Mouse (Mus musculus) right cerebral cortex, adult 2 months (tissue): ENCODE measurements around the gene Usp48.
A peak's percentile ranks its signal among the peaks of the same experiment; 100 is the strongest.

Experiments
- DNase-seq, 2 experiments: peaks; one replicate each; pipeline ENCODE4 v3.0.0; 2021 to 2022; ENCODE audit warnings: low spot score in 2 of 2

Usp48 gene

GRCm38 (mm10) chr4:137661078-137661450 lies 67.5 kb downstream of the Usp48 start:
- DNase-seq, result no peak

- no peak for DNase-seq
Observed at GRCm38 (mm10) chr4:137661547-137661946, 68.0 kb downstream of the Usp48 start.

GRCm38 (mm10) chr4:137663491-137663890 lies 69.9 kb downstream of the Usp48 start:
- DNase-seq, result no peak

GRCm38 (mm10) chr4:137664433-137664979 lies 71.0 kb downstream of the Usp48 start, which contains the start of gene Rap1gap:
TSS of gene Rap1gap (plus strand) at chr4:137664726.
- peak; percentile 77 to 82 for DNase-seq

GRCm38 (mm10) chr4:137664980-137665675 lies 71.6 kb downstream of the Usp48 start:
- DNase-seq, result no peak

- DNase-seq, result no peak
Observed at GRCm38 (mm10) chr4:137665791-137666190, 72.2 kb downstream of the Usp48 start.

- no peak for DNase-seq
Observed at GRCm38 (mm10) chr4:137666283-137666957, 72.9 kb downstream of the Usp48 start.

GRCm38 (mm10) chr4:137666958-137667345 lies 73.4 kb downstream of the Usp48 start:
- no peak for DNase-seq

GRCm38 (mm10) chr4:137667747-137668146 lies 74.2 kb downstream of the Usp48 start:
- no peak for DNase-seq

- DNase-seq, result no peak
Observed at GRCm38 (mm10) chr4:137671711-137672500, 78.4 kb downstream of the Usp48 start.

GRCm38 (mm10) chr4:137675566-137675965 lies 82.0 kb downstream of the Usp48 start:
- no peak for DNase-seq

GRCm38 (mm10) chr4:137676057-137676456 lies 82.5 kb downstream of the Usp48 start:
- peak; percentile 89 to 92 for DNase-seq

GRCm38 (mm10) chr4:137676700-137677484 lies 83.3 kb downstream of the Usp48 start:
- DNase-seq, result peak in 1 of 2 experiments; percentile 66

- no peak for DNase-seq
Observed at GRCm38 (mm10) chr4:137677906-137678305, 84.4 kb downstream of the Usp48 start.

GRCm38 (mm10) chr4:137678568-137678967 lies 85.0 kb downstream of the Usp48 start:
- no peak for DNase-seq

GRCm38 (mm10) chr4:137679979-137680550 lies 86.5 kb downstream of the Usp48 start:
- DNase-seq, result no peak

- no peak for DNase-seq
Observed at GRCm38 (mm10) chr4:137680721-137681120, 87.2 kb downstream of the Usp48 start.

GRCm38 (mm10) chr4:137681408-137682104 lies 88.0 kb downstream of the Usp48 start:
- peak in 1 of 2 experiments; percentile 74 for DNase-seq

GRCm38 (mm10) chr4:137682961-137683453 lies 89.5 kb downstream of the Usp48 start:
- DNase-seq, result no peak

- DNase-seq, result no peak
Observed at GRCm38 (mm10) chr4:137684830-137685343, 91.3 kb downstream of the Usp48 start.
